Mouse (Mus musculus): ENCODE results near the gene Golph3. TPM values are rescaled to one million over a fixed set of nuclear protein-coding genes. Genes with fewer than 3 reads are reported as not detected.

The Golph3 gene
- total and polyA plus RNA-seq, 2 experiments from 2014 or later = 63.6 to 134 TPM

DNA sequence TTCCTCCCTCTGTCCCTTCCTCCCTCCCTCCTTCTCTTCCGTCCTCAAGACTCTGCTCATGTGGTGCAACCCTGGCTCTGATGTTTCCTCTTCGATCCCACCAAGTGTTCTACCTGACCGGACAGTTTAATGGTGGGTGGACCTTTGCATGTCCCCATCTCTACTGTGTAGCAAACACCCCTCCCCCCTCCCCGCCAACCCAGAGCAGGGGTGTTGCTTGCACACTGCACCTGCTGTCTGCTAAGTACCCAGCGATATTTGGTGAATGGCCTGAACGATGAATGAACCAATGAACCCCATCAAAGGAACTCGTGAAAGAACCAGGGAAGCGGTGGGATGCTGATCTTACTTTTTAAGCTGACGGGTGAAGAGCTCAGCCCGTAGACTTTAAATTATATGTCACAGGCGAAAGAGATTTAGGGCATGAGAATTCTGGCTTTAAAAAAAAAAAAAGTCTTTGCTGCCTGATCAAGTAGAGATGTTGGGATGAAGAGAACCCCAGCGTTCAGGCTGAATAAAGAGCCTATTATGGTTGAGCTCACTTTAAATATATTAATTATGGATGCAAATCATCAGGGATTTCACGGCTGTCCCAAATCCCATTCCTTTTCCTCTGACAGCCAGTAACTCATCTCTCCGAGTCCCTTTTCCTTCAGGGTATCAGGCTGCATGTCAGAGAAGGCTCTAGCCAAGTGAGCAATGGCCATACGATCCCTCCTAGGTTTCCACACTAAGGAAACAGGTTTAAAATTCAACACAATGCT is 67.7 kb downstream of the Golph3 start:
- 0 out of 2 replicates have a peak, but pooled peaks cover 5% of the 10 kb centered on the region for H3K4me1 ChIP-seq (ENCODE audit: insufficient read depth, low read length)
- DNase-seq (ENCODE audit: low spot score) (no peak), ATAC-seq (no peak)
- WGBS = 37% methylated on average over 15 of the region's 15 CpGs
- no peaks in the 10 kb centered on the region for H3K36me3 ChIP-seq (ENCODE audit: insufficient read depth, low read length)
- H3K27me3 ChIP-seq (ENCODE audit: insufficient read depth, low read length) = no peaks in the 10 kb centered on the region
- no peak overlapping the region for H3K4me2 ChIP-seq (ENCODE audit: low read depth, low read length)
- no peak overlapping the region for H3K27ac ChIP-seq
- no peak overlapping the region for H3K9ac ChIP-seq (replicated peaks; ENCODE audit: low read length)
- TF ChIP-seq CTCF (IDR thresholded peaks at IDR 0.05; ENCODE audit: low read depth) = no peak
- H3K4me3 ChIP-seq (ENCODE audit: low read length) = no peak overlapping the region
- no peaks in the 10 kb centered on the region for H3K9me3 ChIP-seq (ENCODE audit: low read length)

- WGBS = 87% methylated on average over 10 of the region's 10 CpGs
- Histone ChIP-seq H3K27ac (no peak overlapping the region), H3K4me2 (ENCODE audit: low read depth, low read length) (no peak overlapping the region), H3K4me1 (ENCODE audit: insufficient read depth, low read length) (no peaks in the 10 kb centered on the region), H3K9ac (replicated peaks; ENCODE audit: low read length) (no peak overlapping the region), H3K36me3 (ENCODE audit: insufficient read depth, low read length) (no peaks in the 10 kb centered on the region), H3K27me3 (ENCODE audit: insufficient read depth, low read length) (no peaks in the 10 kb centered on the region), H3K9me3 (ENCODE audit: low read length) (no peaks in the 10 kb centered on the region), H3K4me3 (ENCODE audit: low read length) (no peak overlapping the region)
- no peak for TF ChIP-seq CTCF (IDR thresholded peaks at IDR 0.05; ENCODE audit: low read depth)
- ATAC-seq (no peak), DNase-seq (ENCODE audit: low spot score) (no peak)
Measured at GRCm38 (mm10) chr15:12394758-12395157, 73.5 kb downstream of the Golph3 start.

DNA sequence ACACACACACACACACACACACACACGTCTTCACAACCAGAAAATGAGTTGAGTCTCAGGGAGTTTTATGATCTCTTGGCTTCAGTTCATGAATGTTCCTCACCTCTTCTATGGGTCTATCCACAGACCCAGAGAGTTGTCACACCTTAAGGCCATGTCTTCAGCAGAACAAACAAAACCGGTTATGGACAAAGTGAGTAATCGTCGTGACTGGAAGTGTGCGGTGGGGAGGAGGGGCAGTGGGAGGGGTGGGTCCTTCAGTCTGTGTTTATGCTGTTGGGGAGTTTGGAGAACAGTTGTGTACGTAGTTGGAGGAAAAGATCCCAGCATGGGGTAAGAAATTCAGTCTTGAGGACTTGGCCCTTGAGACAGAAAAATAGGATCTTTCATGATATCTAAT is 75.8 kb downstream of the Golph3 start:
- no peak for ATAC-seq

More for the DNA sequence above, 75.8 kb downstream of the Golph3 start:
- Histone ChIP-seq H3K4me1 (ENCODE audit: insufficient read depth, low read length) (no peaks in the 10 kb centered on the region), H3K4me3 (ENCODE audit: low read length) (no peak overlapping the region), H3K9me3 (ENCODE audit: low read length) (no peaks in the 10 kb centered on the region), H3K27me3 (ENCODE audit: insufficient read depth, low read length) (no peaks in the 10 kb centered on the region), H3K36me3 (ENCODE audit: insufficient read depth, low read length) (no peaks in the 10 kb centered on the region), H3K9ac (replicated peaks; ENCODE audit: low read length) (no peak overlapping the region), H3K4me2 (ENCODE audit: low read depth, low read length) (no peak overlapping the region), H3K27ac (no peak overlapping the region)
- no peak for TF ChIP-seq CTCF (IDR thresholded peaks at IDR 0.05; ENCODE audit: low read depth)
- no peak for DNase-seq (ENCODE audit: low spot score)
- WGBS = 79% methylated on average over 6 of the region's 6 CpGs

Other genes starting within 250 kb of the Golph3 start
- gene Zfr, start 203.6 kb upstream of the Golph3 start, total RNA-seq (2014; rRNA removed) = 266 and 281 TPM in 2 replicates
- 196 and 219 TPM in 2 replicates for gene Zfr, start 203.6 kb upstream of the Golph3 start, polyA plus RNA-seq (2015; fragmentation: Nextera tagmentation; extraction: Ambion mirVana)
- 10.7 and 12.6 TPM in 2 replicates for gene Mtmr12, start 116.4 kb upstream of the Golph3 start, total RNA-seq (2014; rRNA removed)
- gene Mtmr12, start 116.4 kb upstream of the Golph3 start, polyA plus RNA-seq (2015; fragmentation: Nextera tagmentation; extraction: Ambion mirVana) = 5.5 and 5.7 TPM in 2 replicates
- gene 1810049J17Rik, start 449 bp downstream of the Golph3 start, total RNA-seq (2014; rRNA removed) = not detected in 2 replicates
- 1.4 and 1.8 TPM in 2 replicates for gene 1810049J17Rik, start 449 bp downstream of the Golph3 start, polyA plus RNA-seq (2015; fragmentation: Nextera tagmentation; extraction: Ambion mirVana)

All from hindbrain, postnatal 0 days (tissue).